Mouse (Mus musculus): ENCODE results near the gene Fgf22.

GRCm38 (mm10) chr10:79717640-79718357, 37.1 kb upstream of the Fgf22 start:
- no peak for TF ChIP-seq CTCF (IDR thresholded peaks at IDR 0.05; ENCODE audit: control insufficient read depth, insufficient read depth, insufficient read length)
- TF ChIP-seq USF1 (IDR thresholded peaks at IDR 0.05; ENCODE audit: low read depth): no peak
- TF ChIP-seq MYOG (IDR thresholded peaks at IDR 0.05; ENCODE audit: control insufficient read depth, extremely low read depth, insufficient read length): no peak
- no peak for TF ChIP-seq MAX (IDR thresholded peaks at IDR 0.05)
- no peak for TF ChIP-seq FOSL1 (IDR thresholded peaks at IDR 0.05; ENCODE audit: insufficient read depth, low read length, poor library complexity, severe bottlenecking)
- no peak for TF ChIP-seq MYOD1 (IDR thresholded peaks at IDR 0.05; ENCODE audit: control insufficient read depth, insufficient read length, low read depth)
- no peak for TF ChIP-seq CEBPB (IDR thresholded peaks at IDR 0.05; ENCODE audit: low read depth)
